Mouse (Mus musculus): ENCODE results near the gene Il10rb.

Gene Il10rb

GRCm38 (mm10) chr16:91452363-91452896 lies 46.5 kb downstream of the Il10rb start:
- ChIA-PET CTCF (no interaction called here), POLR2A (no interaction called here)

GRCm38 (mm10) chr16:91455868-91456267 lies 49.9 kb downstream of the Il10rb start:
- CTCF ChIA-PET, result no interaction called here
- POLR2A ChIA-PET, result interaction anchor here in 1 of 4 experiments (0.6 kb wide), 1 partner anchor 188 kb away, joined by 4 read pairs; no protein-coding TSS in a partner anchor

- ChIA-PET CTCF (interaction anchor here in 1 of 4 experiments (2.5 kb wide), 1 partner anchor 100 kb away, joined by 6 read pairs; no protein-coding TSS in a partner anchor), POLR2A (interaction anchor here in 1 of 4 experiments (1.7 kb wide), 1 partner anchor 38 kb away, joined by 4 read pairs; no protein-coding TSS in a partner anchor)
Observed at GRCm38 (mm10) chr16:91458301-91458746, 52.4 kb downstream of the Il10rb start.

GRCm38 (mm10) chr16:91458976-91459375 lies 53.0 kb downstream of the Il10rb start:
- POLR2A ChIA-PET, result interaction anchor here in 1 of 4 experiments (0.6 to 1.7 kb wide), 2 partner anchors 37 to 250 kb away, joined by 4 read pairs; no protein-coding TSS in a partner anchor

GRCm38 (mm10) chr16:91459396-91459795 lies 53.4 kb downstream of the Il10rb start:
- ChIA-PET POLR2A (interaction anchor here in 1 of 4 experiments (0.6 to 1.7 kb wide), 2 partner anchors 37 to 251 kb away, joined by 4 read pairs; no protein-coding TSS in a partner anchor), CTCF (interaction anchor here in 2 of 4 experiments (0.6 to 2.5 kb wide), 3 partner anchors 101 to 483 kb away, joined by 3 to 6 read pairs (median 3); no protein-coding TSS in a partner anchor)

More at GRCm38 (mm10) chr16:91458976-91459375, 53.0 kb downstream of the Il10rb start:
- CTCF ChIA-PET, result interaction anchor here in 2 of 4 experiments (0.6 to 2.5 kb wide), 3 partner anchors 100 to 483 kb away, joined by 3 to 6 read pairs (median 3); no protein-coding TSS in a partner anchor

- CTCF ChIA-PET, result interaction anchor here in 3 of 4 experiments (0.9 to 2.5 kb wide), 3 partner anchors 9 to 101 kb away, joined by 3 to 6 read pairs (median 3); no protein-coding TSS in a partner anchor
- POLR2A ChIA-PET, result interaction anchor here in 1 of 4 experiments (1.0 to 1.7 kb wide), 2 partner anchors 16 to 36 kb away, joined by 3 to 4 read pairs; no protein-coding TSS in a partner anchor
Observed at GRCm38 (mm10) chr16:91459841-91460370, 53.9 kb downstream of the Il10rb start.

- ChIA-PET CTCF (no interaction called here), POLR2A (interaction anchor here in 1 of 4 experiments (1.0 kb wide), 1 partner anchor 15 kb away, joined by 3 read pairs; no protein-coding TSS in a partner anchor)
Observed at GRCm38 (mm10) chr16:91461066-91461638, 55.2 kb downstream of the Il10rb start.

- POLR2A ChIA-PET, result no interaction called here
- CTCF ChIA-PET, result interaction anchor here in 1 of 4 experiments (0.6 kb wide), 1 partner anchor 624 kb away, joined by 3 read pairs; no protein-coding TSS in a partner anchor
Observed at GRCm38 (mm10) chr16:91461773-91462181, 55.8 kb downstream of the Il10rb start.

- CTCF ChIA-PET, result interaction anchor here in 2 of 4 experiments (0.5 to 1.5 kb wide), 2 partner anchors 45 to 110 kb away, joined by 3 to 4 read pairs; no protein-coding TSS in a partner anchor
- POLR2A ChIA-PET, result interaction anchor here in 1 of 4 experiments (3.9 kb wide), 1 partner anchor 22 kb away, joined by 19 read pairs; the partner anchor contains the start of gene Ifnar1
Observed at GRCm38 (mm10) chr16:91462644-91463043, 56.7 kb downstream of the Il10rb start.

GRCm38 (mm10) chr16:91463400-91463799 lies 57.4 kb downstream of the Il10rb start:
- POLR2A ChIA-PET, result interaction anchor here in 2 of 4 experiments (1.3 to 4.1 kb wide), 4 partner anchors 21 to 225 kb away, joined by 3 to 63 read pairs (median 12); partner anchors contain the start of genes Ifnar1 (in 2 of the 2) and Donson (in 1 of the 2)
- CTCF ChIA-PET, result interaction anchor here in 2 of 4 experiments (1.2 to 1.5 kb wide), 3 partner anchors 17 to 111 kb away, joined by 3 to 5 read pairs (median 4); no protein-coding TSS in a partner anchor

- ChIA-PET CTCF (interaction anchor here in 2 of 4 experiments (1.2 to 1.5 kb wide), 3 partner anchors 17 to 112 kb away, joined by 3 to 5 read pairs (median 4); no protein-coding TSS in a partner anchor), POLR2A (interaction anchor here in 3 of 4 experiments (1.0 to 4.1 kb wide), 12 partner anchors 11 to 225 kb away, joined by 3 to 63 read pairs (median 8); partner anchors contain the start of genes Ifnar1 (in 3 of the 3) and Donson (in 1 of the 3))
Observed at GRCm38 (mm10) chr16:91463836-91464400, 58.0 kb downstream of the Il10rb start.

- POLR2A ChIA-PET, result interaction anchor here (0.6 to 4.1 kb wide), 36 partner anchors 10 to 751 kb away, joined by 3 to 63 read pairs (median 3); partner anchors contain the start of genes Ifnar1 (in 4 of the 4), Donson (in 1 of the 4), Gart (in 1 of the 4) and Son (in 1 of the 4)
- CTCF ChIA-PET, result interaction anchor here (0.5 to 1.3 kb wide), 14 partner anchors 11 to 1159 kb away, joined by 3 to 6 read pairs (median 4); partner anchors contain the start of genes Eva1c (in 1 of the 4) and Ifnar1 (in 1 of the 4)
Observed at GRCm38 (mm10) chr16:91464594-91465504, 58.9 kb downstream of the Il10rb start.

GRCm38 (mm10) chr16:91465505-91466240 lies 59.7 kb downstream of the Il10rb start:
- CTCF ChIA-PET, result interaction anchor here in 2 of 4 experiments (0.5 to 1.3 kb wide), 2 partner anchors 19 to 31 kb away, joined by 3 to 4 read pairs; partner anchors contain the start of gene Ifnar1 (in 1 of the 2)
- POLR2A ChIA-PET, result interaction anchor here in 3 of 4 experiments (0.8 to 4.1 kb wide), 11 partner anchors 9 to 239 kb away, joined by 3 to 63 read pairs (median 9); partner anchors contain the start of genes Ifnar1 (in 3 of the 3), Gart (in 1 of the 3) and Son (in 1 of the 3)

- ChIA-PET CTCF (no interaction called here), POLR2A (interaction anchor here in 2 of 4 experiments (0.6 to 4.1 kb wide), 4 partner anchors 10 to 182 kb away, joined by 3 to 63 read pairs (median 6); partner anchors contain the start of gene Ifnar1 (in 1 of the 2))
Observed at GRCm38 (mm10) chr16:91466566-91466965, 60.6 kb downstream of the Il10rb start.

- POLR2A ChIA-PET, result interaction anchor here in 1 of 4 experiments (2.8 kb wide), 1 partner anchor 14 kb away, joined by 11 read pairs; the partner anchor contains the start of gene Ifnar1
- CTCF ChIA-PET, result interaction anchor here in 1 of 4 experiments (0.6 kb wide), 1 partner anchor 9 kb away, joined by 4 read pairs; no protein-coding TSS in a partner anchor
Observed at GRCm38 (mm10) chr16:91470470-91470869, 64.5 kb downstream of the Il10rb start.

- ChIA-PET CTCF (no interaction called here), POLR2A (interaction anchor here in 2 of 4 experiments (1.0 to 2.8 kb wide), 2 partner anchors 13 to 14 kb away, joined by 3 to 11 read pairs; partner anchors contain the start of gene Ifnar1 (in 2 of the 2))
Observed at GRCm38 (mm10) chr16:91471481-91471880, 65.5 kb downstream of the Il10rb start.
